Mouse (Mus musculus) thymus, postnatal 25 days (tissue): ENCODE measurements around the gene Nrp1.
A peak's percentile ranks its signal among the peaks of the same experiment; 100 is the strongest.

Source experiments
- DNase-seq: peaks from one replicate; pipeline ENCODE4 v3.0.0; 2022

The Nrp1 gene

GRCm38 (mm10) chr8:128472871-128473270 lies 114.5 kb downstream of the Nrp1 start:
- no peak for DNase-seq

DNA sequence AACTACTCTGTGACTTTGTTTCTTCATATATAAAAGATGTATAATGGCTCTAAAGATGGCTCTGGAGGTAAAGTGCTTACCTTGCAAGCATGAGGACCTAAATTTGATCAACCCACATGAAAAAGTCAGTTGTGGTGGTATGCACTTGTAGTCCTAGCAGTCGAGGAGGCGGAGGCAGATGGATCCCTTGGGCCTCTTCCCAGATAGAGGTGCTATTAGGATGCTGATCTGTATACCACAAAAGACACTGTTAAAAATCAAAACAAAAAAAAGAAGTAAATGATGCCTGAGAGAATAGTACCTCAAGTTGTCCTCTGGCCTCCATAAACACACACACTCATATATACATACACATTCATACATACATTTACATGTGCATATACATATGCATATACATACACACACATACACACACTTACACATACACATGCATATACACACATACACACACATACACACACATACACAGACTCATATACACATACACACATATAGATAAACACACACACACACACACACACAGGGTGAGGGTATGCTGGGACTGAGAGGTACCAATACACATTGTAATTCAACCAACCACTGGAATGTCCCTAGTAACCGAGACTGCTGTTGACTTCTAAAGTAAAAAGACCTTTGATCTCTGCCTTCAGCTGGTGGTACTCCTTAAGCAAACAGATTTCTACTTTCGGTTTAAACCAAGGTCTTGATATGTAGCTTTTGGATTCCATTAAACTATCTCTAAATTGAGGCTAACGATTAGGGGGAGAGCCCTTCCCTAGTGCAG lies 115.2 kb downstream of the Nrp1 start:
- DNase-seq = no peak

- no peak for DNase-seq
Observed at GRCm38 (mm10) chr8:128474614-128475013, 116.2 kb downstream of the Nrp1 start.

GRCm38 (mm10) chr8:128476206-128476605 lies 117.8 kb downstream of the Nrp1 start:
- DNase-seq = no peak

DNA sequence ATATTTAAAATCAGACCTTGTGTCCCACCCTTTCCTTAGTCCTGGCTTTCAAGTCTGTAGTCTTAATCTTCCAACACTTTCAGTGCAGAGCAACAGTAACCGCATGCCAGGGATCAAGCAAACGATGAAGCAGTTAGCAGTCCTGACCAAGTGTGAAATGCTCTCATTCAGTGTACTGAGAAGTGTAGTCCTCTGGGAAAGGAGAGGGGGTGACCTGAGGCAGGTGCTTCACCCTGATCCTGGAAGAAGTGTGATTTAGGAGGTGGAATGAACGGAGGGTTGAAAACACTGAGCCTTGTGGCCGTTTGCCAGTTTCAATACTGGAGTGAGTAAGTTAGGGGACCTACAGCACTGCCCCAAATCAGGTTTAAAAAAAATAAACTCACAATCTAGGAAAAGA lies 119.6 kb downstream of the Nrp1 start:
- DNase-seq = no peak

- DNase-seq = peak; percentile 32
Observed at GRCm38 (mm10) chr8:128479309-128480013, 121.1 kb downstream of the Nrp1 start.

DNA sequence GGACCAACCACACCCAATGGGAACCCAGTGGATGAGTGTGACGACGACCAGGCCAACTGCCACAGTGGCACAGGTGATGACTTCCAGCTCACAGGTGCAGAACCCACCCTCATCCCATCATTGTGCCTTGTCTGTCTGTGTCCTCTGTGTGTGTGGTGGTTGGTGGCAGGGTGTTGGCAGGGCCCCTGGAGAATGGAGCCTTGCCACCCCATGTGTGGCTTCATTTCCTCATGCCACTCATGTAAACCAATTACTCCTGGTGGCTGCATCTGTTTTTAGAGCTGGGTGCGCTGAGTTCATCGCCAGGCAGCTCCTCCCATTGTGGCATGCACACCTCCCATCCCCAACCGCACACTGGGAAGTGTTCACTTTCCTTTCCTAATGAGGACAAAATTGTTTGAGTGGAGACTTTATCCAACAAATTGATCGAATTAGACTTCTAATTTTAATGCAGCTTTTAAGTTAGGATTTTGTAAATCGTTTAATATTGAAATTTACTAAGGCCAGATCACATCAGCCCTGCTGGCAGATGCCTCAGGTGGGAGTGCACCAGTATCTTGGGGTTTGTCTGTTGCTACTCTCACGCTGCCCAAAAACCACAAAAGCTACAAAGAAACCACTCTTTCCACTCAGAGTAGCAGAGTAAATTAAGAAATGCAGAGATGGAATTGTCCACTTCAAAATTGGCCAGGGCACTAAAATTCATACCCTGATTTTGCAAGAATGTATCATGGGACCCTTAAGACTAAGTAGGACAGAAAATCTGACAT lies 122.7 kb downstream of the Nrp1 start:
- DNase-seq = peak; percentile 68

- no peak for DNase-seq
Observed at GRCm38 (mm10) chr8:128483344-128483743, 124.9 kb downstream of the Nrp1 start.

- DNase-seq = no peak
Observed at GRCm38 (mm10) chr8:128484720-128485124, 126.3 kb downstream of the Nrp1 start.

DNA sequence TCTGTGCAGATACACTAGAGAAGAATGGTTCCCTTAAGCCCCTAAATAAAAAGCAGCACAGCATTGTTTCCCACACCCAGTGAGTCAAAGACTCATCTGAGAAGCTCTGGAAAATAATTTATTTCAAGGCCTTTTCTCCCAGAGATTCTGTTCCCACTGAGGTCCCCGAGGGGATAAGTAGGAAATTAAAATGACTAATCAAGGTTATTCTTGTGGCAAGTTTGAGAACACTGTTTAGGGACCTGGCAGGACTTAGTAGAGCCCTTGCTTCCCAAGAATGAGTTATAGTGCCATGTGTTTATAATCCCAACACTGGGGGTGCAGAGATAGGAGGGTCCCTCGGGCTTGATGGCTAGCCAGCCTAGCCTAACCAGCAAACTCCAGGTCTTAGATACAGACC lies 127.6 kb downstream of the Nrp1 start:
- DNase-seq = no peak

GRCm38 (mm10) chr8:128487966-128488931 lies 129.8 kb downstream of the Nrp1 start:
- peak; percentile 41 for DNase-seq

DNA sequence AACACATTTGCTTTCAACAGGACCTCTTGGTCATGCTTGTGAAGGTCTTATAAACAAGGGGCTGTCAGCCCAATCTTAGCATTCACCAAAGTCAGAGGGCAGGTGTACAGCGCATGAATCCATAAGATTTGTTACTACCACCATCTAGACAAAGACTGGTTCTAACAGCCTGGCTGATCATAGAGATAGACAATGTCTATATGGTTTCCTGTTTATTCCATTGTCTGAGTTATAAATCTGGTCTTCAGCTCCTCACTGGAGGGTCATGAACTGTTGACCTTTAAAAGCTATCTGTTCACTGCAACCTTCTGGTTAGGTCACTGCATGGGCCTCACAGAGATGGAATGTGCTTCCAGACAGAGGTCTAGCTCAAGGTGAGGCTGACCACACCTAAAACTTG lies 130.9 kb downstream of the Nrp1 start:
- no peak for DNase-seq

GRCm38 (mm10) chr8:128491126-128492067 lies 133.0 kb downstream of the Nrp1 start:
- DNase-seq = peak; percentile 74

DNA sequence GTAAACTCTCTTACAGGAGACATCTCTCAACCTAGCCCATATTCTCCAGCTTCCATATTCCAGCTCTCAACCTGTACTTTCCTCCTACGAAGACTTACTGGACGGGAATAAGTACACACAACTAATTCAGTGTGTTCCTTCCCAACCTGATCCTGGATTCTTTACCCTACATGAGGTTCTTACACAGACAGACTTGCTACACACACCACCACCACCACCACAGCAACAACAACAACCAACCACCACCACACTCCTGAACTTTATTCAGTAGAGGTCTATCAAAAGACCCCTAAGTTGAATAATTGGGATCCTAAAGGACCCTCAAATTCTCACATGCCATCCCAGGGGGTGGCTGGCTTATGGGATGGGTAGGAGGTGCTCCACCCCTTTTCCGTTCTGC lies 135.4 kb downstream of the Nrp1 start:
- no peak for DNase-seq

DNA sequence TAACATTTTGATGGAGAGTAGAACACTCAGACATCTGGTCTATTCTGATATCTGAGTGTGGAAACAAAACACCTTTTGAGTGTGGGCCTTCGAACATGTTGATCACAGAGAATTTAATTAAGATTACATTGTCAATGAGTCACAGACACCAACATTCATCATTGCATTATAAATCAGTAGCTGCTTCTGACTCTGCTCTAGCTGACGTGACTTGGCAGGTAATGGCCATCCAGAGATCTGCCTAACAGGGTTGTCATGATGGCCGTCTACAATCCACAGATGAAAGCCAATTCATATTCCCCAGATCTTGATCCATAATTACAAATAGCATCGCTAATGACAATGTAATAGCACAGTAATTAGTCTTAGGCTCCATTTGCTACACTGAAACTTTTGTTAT lies 140.4 kb downstream of the Nrp1 start:
- DNase-seq = no peak

DNA sequence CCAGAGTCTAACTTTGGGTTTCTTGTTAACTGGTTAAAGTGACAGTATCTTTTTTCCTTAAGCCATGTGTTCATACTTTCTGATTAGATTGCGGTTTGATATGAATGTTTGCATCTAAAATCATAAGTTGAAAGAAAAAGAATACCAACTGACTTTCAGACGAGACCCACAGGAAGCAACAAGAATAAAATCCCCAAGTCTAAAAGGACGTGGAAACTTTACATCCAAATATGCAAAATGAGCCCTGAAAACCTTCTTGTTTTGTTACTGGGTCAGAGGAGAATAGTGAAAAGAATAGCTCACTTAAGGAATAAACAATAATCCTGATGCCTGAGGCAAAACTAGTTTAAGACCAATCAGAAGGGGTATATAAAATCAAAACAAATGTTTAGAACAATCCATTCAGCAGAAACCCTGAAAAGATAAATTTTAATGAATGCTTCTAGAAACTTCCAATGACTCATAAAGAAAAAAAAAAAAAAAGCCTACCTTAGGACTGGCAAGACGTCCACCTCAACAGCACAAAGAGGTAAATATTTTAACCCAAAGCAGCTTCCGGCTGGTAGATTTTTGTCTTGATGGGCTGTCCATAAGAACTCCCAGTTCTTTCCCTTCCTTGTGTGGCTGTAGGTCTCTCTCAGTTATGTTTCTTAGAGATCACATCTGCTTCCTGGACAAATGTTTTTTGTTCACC lies 145.9 kb downstream of the Nrp1 start:
- DNase-seq = no peak

DNA sequence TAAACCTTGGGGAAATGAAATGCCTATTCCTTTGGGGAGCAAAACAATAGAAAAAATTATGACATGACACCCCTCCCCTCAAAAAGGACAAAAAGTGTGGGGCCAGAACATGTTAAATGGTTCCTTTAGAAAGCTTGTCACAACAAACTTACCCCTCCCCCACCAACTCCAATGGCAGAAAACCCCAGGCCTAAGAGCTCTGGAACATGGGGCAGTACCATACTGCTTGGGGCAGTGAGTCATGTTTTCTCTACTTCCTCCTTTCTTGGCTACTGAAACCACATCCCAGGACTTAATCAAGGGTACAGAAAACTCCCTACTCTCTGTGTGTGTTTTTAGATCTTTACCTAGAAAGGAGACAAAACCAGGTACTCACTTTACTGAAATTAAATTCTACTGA lies 147.5 kb downstream of the Nrp1 start:
- DNase-seq = no peak

- no peak for DNase-seq
Observed at GRCm38 (mm10) chr8:128508723-128509122, 150.3 kb downstream of the Nrp1 start.

DNA sequence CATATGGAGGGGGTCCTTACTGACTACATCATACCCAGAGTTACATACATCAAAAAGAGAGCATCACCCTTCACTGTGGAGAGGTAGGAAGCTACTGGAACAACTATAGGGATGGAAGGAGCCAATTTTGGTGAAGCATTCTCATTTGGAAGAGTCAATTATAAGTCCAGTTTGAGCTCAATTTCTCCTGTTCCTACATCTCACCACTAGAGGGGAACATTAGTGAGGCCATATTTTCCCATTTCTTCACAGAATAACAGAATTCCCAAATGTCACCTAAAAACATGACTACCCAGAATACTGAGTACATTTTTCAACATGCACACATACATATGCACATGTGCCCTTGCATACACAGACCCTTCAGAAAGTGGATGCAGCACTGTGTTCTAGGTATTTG lies 152.6 kb downstream of the Nrp1 start:
- no peak for DNase-seq

GRCm38 (mm10) chr8:128511732-128512131 lies 153.3 kb downstream of the Nrp1 start:
- no peak for DNase-seq
